Mouse (Mus musculus): ENCODE data around the gene Hnrnpa3. TPM values are rescaled to one million over a fixed set of nuclear protein-coding genes. Genes with fewer than 3 reads are reported as not detected.

The Hnrnpa3 gene
- polyA plus RNA-seq, 1 experiment = 36.0 TPM

DNA sequence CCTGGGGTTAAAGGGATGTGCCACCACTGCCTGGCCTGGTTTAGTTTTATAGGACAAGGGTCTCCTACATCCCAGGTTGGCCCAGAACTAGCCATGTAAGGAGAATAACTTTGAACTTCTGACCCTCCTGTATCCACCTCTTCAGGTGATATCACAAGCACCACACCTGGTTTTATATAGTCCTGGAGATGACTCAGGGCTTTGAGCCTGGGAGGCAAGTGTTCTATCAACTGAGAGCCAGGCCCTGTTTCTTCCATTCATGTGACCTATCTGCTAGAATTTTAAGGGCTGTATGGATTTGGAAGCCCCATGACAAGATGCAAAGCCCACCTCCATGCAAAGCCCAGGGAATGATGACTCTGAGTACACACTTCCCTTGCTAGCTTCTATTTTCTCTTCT is 5.9 kb upstream of the Hnrnpa3 start:
- H3K4me3 ChIP-seq (replicated peaks; ENCODE audit: extremely low read depth, low read depth, low read length) = no peak overlapping the region
- TF ChIP-seq CTCF (IDR thresholded peaks at IDR 0.05; ENCODE audit: insufficient read depth, low read length) = no peak
- no peak for TF ChIP-seq POLR2A (IDR thresholded peaks at IDR 0.05; ENCODE audit: borderline replicate concordance, extremely low read depth, low read depth, low read length)
- no peak for DNase-seq
- H3K4me1 ChIP-seq (ENCODE audit: control insufficient read depth, insufficient read depth, low read length) = no peaks in the 10 kb centered on the region

DNA sequence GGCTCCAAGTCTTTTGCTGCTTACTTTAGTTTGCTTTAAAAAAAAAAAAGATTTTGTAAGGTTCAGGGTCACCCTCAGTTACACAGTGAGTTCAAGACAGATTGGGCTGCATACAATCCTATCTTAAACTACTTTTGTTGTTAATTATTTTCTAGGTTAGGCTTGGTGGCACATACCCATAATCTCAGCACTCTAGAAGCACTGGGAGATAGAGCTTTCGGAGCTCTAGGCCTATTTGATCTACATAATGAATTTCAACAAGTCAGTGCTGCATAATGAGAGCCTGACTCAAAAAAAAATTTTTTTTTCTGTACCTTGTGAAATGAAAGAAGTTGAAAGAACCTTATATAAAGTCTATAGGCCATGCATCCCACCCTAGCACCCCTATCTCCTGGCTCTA is 4.4 kb upstream of the Hnrnpa3 start:
- 94% methylated on average over 1 of the region's 1 CpGs for WGBS
- TF ChIP-seq POLR2A (IDR thresholded peaks at IDR 0.05; ENCODE audit: borderline replicate concordance, extremely low read depth, low read depth, low read length) (no peak), CTCF (IDR thresholded peaks at IDR 0.05; ENCODE audit: insufficient read depth, low read length) (no peak)
- no peak overlapping the region for H3K4me3 ChIP-seq (replicated peaks; ENCODE audit: extremely low read depth, low read depth, low read length)
- DNase-seq = no peak
- no peaks in the 10 kb centered on the region for H3K4me1 ChIP-seq (ENCODE audit: control insufficient read depth, insufficient read depth, low read length)

DNA sequence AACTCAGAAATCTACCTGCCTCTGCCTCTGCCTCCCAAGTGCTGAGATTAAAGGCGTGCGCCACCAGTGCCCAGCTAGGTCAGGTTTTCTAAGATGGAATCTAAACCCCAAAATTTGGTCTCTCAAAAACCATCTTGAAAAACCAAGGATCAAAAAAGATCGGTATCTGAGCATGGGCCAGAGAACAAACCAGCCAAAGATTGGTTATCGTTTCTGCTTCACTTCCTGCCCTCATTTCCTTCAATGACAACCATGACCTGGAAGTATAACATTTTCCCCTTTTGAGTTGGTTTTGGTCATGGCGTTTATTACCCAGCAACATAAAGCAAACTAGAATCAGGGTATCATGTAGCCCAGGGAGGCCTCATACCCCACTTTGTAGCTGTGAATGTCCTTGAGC is 2.1 kb upstream of the Hnrnpa3 start:
- peaks cover 3% of the 10 kb centered on the region; the same call in 1 of the 2 replicates for H3K4me1 ChIP-seq (ENCODE audit: control insufficient read depth, insufficient read depth, low read length)
- WGBS = 81% methylated on average over 5 of the region's 5 CpGs
- no peak for TF ChIP-seq CTCF (IDR thresholded peaks at IDR 0.05; ENCODE audit: insufficient read depth, low read length)
- no peak for TF ChIP-seq POLR2A (IDR thresholded peaks at IDR 0.05; ENCODE audit: borderline replicate concordance, extremely low read depth, low read depth, low read length)
- no peak overlapping the region for H3K4me3 ChIP-seq (replicated peaks; ENCODE audit: extremely low read depth, low read depth, low read length)
- no peak for DNase-seq

DNA sequence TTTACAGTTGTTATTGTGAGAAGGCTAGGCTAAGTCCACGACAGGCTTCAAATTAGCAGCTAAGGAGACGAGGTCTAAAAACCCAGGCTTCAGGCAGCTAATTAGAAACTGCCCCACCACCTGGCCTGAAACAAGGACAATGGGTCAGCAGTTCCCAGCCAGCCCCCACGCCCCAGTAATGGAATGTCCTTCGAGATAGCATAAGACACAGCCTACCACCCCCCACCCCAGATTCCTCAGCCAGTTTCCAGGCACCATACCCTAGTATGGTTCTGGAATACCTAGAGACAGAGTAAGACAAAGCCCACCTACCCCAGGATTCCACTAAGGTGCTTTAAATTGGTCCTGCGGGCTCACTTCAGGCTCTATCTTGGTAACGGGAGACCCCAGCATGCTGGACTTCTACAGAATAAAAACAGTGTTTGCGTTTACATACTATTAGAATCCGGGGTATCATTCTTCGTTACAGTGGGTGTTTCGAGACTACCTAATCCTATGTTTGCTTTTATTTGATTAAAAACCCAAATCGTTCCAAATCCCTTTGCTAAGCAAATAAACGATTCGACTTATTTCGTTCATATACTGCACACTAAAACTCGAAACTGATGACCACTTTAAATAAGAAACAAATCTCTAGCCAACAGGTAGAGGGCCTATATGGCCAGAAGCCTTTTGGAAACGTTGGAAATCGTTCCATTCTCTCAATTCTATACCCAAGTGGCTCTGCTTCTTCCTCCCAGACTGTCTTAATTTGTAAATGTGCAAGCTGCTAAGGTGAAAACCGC is 962 bp upstream of the Hnrnpa3 start:
- no peak for DNase-seq
- H3K4me3 ChIP-seq (replicated peaks; ENCODE audit: extremely low read depth, low read depth, low read length) = peak overlapping the region; percentile 71
- H3K4me1 ChIP-seq (ENCODE audit: control insufficient read depth, insufficient read depth, low read length) = peaks cover 3% of the 10 kb centered on the region; the same call in 1 of the 2 replicates
- no peak for TF ChIP-seq POLR2A (IDR thresholded peaks at IDR 0.05; ENCODE audit: borderline replicate concordance, extremely low read depth, low read depth, low read length)
- TF ChIP-seq CTCF (IDR thresholded peaks at IDR 0.05; ENCODE audit: insufficient read depth, low read length) = no peak
- WGBS = 6% methylated on average over 18 of the region's 18 CpGs

DNA sequence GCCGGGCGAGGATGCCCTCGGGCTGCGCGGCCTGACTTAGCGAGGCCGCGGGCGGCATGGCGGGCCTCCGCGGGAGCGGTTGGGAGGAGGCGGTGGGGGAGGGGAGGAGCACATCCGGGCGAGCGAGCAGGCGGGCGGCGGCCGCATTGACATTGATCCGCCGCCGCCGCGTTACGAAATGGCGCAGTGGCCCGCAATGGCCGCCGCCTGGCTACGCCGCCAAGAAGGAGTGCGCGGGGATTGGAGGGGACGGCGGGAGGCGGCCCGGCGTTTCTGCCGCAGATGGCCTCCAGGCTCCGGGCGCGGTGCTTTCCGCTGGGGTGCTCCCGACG is 534 bp downstream of the Hnrnpa3 start:
- DNase-seq = peak; percentile 94
- under 1% methylated on average over 38 of the region's 47 CpGs for WGBS
- peak overlapping the region; percentile 96 for H3K4me3 ChIP-seq (replicated peaks; ENCODE audit: extremely low read depth, low read depth, low read length)
- H3K4me1 ChIP-seq (ENCODE audit: control insufficient read depth, insufficient read depth, low read length) = peaks cover 3% of the 10 kb centered on the region; the same call in 1 of the 2 replicates
- 0 out of 2 replicates have a peak, but pooled peaks have one; percentile 13 for TF ChIP-seq POLR2A (IDR thresholded peaks at IDR 0.05; ENCODE audit: borderline replicate concordance, extremely low read depth, low read depth, low read length)
- no peak for TF ChIP-seq CTCF (IDR thresholded peaks at IDR 0.05; ENCODE audit: insufficient read depth, low read length)

DNA sequence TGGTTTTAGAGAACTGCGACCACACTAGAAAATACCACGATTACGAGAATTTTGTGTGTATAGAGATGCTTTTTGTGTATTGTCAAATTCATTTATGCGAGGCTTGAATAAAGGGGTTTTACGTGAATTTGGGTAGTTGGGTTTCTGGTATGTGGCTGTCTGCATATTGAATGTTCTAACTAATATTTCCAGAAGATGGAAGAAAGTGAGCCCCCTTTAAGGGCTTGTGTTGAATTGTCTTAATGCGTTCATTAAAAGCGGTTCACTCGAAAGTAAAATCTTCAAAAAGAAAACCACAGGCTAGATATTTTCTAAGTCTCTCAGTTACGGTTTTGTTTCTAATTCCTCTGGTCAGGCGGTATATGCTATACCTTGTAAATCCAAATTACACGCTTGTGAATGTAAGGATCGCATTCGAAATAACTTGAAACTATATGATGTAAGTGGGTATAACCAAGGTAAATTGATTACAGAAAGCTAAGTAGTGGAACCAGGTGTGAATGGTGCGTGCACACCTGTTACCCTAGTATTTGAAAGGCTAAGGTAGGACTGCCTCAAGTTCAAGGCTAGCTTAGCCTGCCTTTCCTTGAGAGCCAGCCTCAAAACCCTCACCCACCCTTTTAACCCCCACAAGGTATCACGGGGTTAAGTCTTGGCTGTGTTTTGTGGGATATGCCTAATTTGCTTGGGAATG is 1.3 kb downstream of the Hnrnpa3 start:
- DNase-seq = no peak
- Histone ChIP-seq H3K4me1 (ENCODE audit: control insufficient read depth, insufficient read depth, low read length) (peaks cover 3% of the 10 kb centered on the region; the same call in 1 of the 2 replicates), H3K4me3 (replicated peaks; ENCODE audit: extremely low read depth, low read depth, low read length) (peak overlapping the region; percentile 96)
- WGBS = 3% methylated on average over 15 of the region's 15 CpGs
- TF ChIP-seq POLR2A (IDR thresholded peaks at IDR 0.05; ENCODE audit: borderline replicate concordance, extremely low read depth, low read depth, low read length) (no peak), CTCF (IDR thresholded peaks at IDR 0.05; ENCODE audit: insufficient read depth, low read length) (no peak)

DNA sequence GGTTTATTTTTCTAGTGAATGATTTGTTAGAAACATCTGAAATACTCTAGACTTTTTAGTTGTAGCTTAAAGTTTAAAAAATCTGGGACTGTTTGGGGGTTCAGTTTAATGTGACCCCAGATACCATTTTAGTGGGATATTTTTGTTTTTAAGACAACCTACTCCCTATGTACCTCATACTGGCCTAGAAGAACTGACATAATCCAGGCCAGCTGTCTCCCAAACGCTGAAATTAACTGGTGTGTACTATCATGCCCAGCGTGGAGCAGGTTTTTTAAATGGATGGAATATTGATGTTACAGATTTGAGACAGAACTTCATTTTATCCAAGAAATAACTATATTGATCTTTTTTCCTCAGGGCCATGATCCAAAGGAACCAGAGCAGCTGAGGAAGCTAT is 2.0 kb downstream of the Hnrnpa3 start:
- no peak for DNase-seq
- H3K4me3 ChIP-seq (replicated peaks; ENCODE audit: extremely low read depth, low read depth, low read length) = no peak overlapping the region
- TF ChIP-seq CTCF (IDR thresholded peaks at IDR 0.05; ENCODE audit: insufficient read depth, low read length) = no peak
- TF ChIP-seq POLR2A (IDR thresholded peaks at IDR 0.05; ENCODE audit: borderline replicate concordance, extremely low read depth, low read depth, low read length) = no peak
- WGBS = 10% methylated on average over 2 of the region's 2 CpGs
- peaks cover 3% of the 10 kb centered on the region; the same call in 1 of the 2 replicates for H3K4me1 ChIP-seq (ENCODE audit: control insufficient read depth, insufficient read depth, low read length)

DNA sequence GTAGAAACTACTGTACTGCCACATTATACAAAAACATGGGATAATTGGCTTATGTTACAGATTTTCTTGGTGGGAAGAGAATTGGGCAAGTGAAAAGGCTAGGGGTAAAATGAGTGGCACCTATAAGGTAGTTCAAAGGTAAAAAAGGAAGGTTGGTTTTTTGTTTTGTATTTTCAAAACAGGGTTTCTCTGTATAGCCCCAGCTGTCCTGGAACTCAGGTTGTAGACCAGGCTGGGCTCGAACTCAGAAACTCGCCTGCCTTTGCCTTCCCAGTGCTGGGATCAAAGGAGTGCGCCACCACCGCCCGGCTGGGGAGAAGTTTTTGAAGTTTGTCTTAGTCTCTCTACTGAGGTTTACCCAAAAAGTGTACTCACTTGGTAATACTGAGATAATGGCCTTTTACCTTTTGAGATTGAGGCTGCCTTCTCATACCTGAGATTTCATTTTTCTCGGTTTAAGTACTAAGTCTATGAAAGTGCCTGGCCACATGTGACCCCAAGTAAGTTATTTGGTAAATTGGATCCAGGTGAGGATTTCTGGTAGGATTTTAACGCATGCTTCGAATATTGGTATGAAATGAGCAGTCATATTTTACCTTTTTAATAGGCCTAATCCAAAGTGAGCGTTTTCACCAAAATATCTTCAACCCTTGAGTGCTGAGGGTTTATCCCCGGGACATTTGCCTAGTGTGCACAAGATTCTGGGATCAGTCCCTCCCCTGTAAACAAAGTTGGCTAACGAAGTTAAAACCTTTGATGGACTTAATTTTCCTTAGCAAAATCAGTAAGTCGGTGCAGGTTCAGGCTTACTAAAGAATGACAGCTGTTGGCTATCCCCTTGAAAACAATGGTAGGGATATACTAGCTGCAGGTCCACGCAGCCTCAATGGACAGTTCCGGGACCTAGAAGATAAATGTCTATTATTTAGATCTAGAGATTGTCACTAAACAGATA is 10.7 kb downstream of the Hnrnpa3 start:
- Histone ChIP-seq H3K4me1 (ENCODE audit: control insufficient read depth, insufficient read depth, low read length) (no peaks in the 10 kb centered on the region), H3K4me3 (replicated peaks; ENCODE audit: extremely low read depth, low read depth, low read length) (no peak overlapping the region)
- TF ChIP-seq CTCF (IDR thresholded peaks at IDR 0.05; ENCODE audit: insufficient read depth, low read length) (no peak), POLR2A (IDR thresholded peaks at IDR 0.05; ENCODE audit: borderline replicate concordance, extremely low read depth, low read depth, low read length) (no peak)
- DNase-seq = no peak
- 39% methylated on average over 14 of the region's 14 CpGs for WGBS

Measured in lung, adult 2 months (tissue).